Mouse (Mus musculus): ENCODE data around the gene Cyp4v3. TPM values are rescaled to one million over a fixed set of nuclear protein-coding genes. Genes with fewer than 3 reads are reported as not detected.

The Cyp4v3 gene
- polyA plus RNA-seq (2015; fragmentation: Nextera tagmentation; extraction: Ambion mirVana): 2.8 and 2.9 TPM in 2 replicates

DNA sequence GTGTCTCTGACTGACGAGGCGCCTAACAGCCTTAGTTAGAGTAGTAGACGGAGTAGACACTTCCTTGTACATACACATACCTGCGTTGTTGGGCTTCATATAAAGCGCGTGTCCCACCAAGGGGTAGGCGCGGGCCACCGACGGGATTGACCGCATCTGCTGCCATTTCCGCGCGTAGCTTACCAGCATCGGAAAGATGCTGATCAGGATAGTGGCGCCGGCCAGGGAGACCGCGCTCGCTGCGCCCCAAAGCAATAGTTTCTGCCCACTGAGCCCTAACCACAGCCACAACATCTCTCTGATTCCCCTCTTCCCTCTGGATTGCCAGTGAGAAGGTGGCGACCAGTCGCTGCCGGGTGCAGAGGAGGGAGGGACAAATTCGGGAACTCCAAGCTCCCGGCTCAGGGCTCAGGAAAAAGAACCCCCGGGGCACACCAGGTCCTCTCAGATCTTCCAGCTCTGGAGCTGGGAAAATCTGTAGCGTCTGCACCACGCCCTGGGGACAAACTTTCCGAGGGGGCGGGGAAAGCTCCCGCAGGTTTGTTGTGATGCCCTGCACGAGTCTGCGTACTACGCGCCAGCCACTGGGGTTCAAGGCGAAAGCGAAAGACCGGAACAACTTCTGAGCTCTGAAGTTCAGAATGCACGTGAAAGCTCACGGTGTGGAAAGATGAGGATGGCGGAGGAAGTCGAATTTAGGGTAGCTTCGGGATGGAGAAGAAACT, at the start of gene Cyp4v3:
Gene Cyp4v3 (minus strand): TSS at position 532 of the 725 bp plus-strand sequence.

DNA sequence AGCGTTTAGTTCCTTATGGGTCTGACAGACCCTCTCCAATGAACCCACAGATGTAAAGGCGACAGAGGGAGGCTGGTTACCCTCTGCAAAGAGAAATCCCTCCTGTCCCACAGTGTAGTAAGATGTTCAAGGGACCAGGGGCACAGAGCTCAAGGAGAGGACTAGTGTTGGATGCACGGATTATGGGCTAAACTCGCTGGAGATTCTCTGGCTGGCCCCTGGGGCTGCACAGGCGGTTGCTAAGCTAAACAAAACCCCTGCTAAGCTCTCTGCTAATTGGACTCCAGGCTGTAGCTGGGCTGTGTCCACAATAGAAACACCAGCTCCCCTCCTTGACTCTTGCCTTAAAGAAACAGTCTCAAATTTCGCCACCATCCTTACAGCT, 48.9 kb upstream of the Cyp4v3 start, which contains the start of gene Fam149a:
Gene Fam149a (minus strand): TSS at position 329 of the 385 bp plus-strand sequence.

DNA sequence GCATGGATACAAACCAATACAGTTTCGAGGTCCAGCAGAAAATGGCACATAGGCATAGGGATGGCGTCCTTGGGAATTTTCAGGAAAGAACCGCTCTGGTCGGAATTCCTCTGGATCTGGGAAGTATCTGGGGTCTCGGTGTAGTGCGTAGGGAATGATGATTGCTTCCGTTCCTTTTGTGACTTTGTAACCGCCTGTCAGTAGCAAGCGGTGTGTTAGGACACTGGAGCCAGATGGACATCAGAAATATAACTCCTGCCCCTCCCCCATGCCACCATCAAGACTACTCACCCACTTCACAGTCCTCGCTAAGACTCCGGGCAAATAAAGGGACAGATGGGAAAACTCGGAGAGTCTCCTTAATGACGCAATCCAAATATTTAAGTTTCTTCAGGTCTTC, 24.6 kb downstream of the Cyp4v3 start, which contains the start of gene Gm45753:
Gene Gm45753 (minus strand): TSS at position 101 of the 400 bp plus-strand sequence.

DNA sequence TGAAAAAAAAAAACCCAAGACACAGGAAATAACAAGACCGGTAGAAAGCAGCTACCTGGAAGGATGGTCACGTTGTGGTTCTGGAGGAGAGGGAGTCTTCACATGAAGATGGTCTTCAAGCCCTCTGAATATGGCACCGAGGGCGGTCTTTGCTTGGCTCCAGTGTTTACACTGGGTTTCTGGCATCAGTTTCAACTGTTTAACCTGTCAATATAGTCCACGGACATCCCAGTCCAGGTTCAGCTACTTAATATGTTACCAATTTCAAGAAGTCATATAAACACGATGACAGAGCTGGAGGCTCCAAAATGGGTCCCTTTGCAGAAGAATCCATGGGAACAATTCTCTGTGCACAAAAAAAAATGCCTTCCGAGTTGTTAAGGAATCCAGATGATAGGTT, 38.3 kb downstream of the Cyp4v3 start, which contains the start of gene Klkb1:
Gene Klkb1 (minus strand): TSS at position 173 of the 400 bp plus-strand sequence.

DNA sequence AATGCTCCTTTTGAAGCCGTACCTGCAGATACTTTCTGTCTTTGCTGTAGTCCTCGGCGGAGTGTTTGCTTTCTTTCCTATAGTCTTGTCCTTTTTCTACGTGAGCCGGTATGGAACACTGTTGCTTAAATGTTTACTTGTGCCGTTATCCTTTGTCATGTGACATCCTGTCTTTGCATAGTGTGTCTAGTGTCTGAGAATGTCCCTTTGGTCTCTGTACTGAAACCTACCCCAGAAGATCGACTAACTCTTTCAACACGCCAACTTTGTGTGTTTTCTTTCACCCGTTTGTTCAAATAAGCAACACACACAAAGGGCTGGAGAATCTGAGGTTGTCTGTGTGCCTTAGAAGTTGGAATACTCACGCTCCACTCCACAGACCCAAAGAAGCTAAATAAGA, 71.1 kb downstream of the Cyp4v3 start, which contains the start of gene F11:
Gene F11 (minus strand): TSS at position 112 of the 400 bp plus-strand sequence.

Other genes with a start within 250 kb of the Cyp4v3 start
- not detected in 2 replicates for gene F11, start 71.2 kb downstream of the Cyp4v3 start, polyA plus RNA-seq (2015; fragmentation: Nextera tagmentation; extraction: Ambion mirVana)
- 0.09 TPM in 1 of 2 replicates, not detected in the other for gene Klkb1, start 38.4 kb downstream of the Cyp4v3 start, polyA plus RNA-seq (2015; fragmentation: Nextera tagmentation; extraction: Ambion mirVana)
- not detected in 2 replicates for gene Gm45753, start 24.8 kb downstream of the Cyp4v3 start, polyA plus RNA-seq (2015; fragmentation: Nextera tagmentation; extraction: Ambion mirVana)
- 23.3 and 23.5 TPM in 2 replicates for gene Fam149a, start 49.1 kb upstream of the Cyp4v3 start, polyA plus RNA-seq (2015; fragmentation: Nextera tagmentation; extraction: Ambion mirVana)
- gene Tlr3, start 77.9 kb upstream of the Cyp4v3 start, polyA plus RNA-seq (2015; fragmentation: Nextera tagmentation; extraction: Ambion mirVana): 2.5 and 2.9 TPM in 2 replicates
- gene Sorbs2, start 174.6 kb upstream of the Cyp4v3 start, polyA plus RNA-seq (2015; fragmentation: Nextera tagmentation; extraction: Ambion mirVana): 33.7 and 35.0 TPM in 2 replicates

Data from neural tube, postnatal 0 days (tissue).